Mouse (Mus musculus) lung, adult 2 months (tissue): ENCODE results near the gene Nos2. TPM values are rescaled to one million over a fixed set of nuclear protein-coding genes. Genes with fewer than 3 reads are reported as not detected.

ENCODE experiments used
- DNase-seq: peaks from one replicate; pipeline ENCODE4 v3.0.0; 2022
- H3K4me1 ChIP-seq: fragments of 200-500 bp; 2 replicates; pipeline ENCODE4 v1.6.1; 2011; ENCODE audit warnings: low read length; ENCODE audit not compliant: control insufficient read depth, insufficient read depth
- H3K4me3 ChIP-seq: fragments of 200-500 bp; replicated peaks from 2 replicates; pipeline ENCODE3; 2011; ENCODE audit warnings: low read depth, mild to moderate bottlenecking, control low read depth, low read length; ENCODE audit errors: extremely low read depth
- CTCF ChIP-seq: fragments of 200-500 bp; IDR thresholded peaks from 2 replicates; pipeline ENCODE4 v1.5.1; 2011; ENCODE audit warnings: mild to moderate bottlenecking, low read length, control low read depth; ENCODE audit not compliant: insufficient read depth
- POLR2A ChIP-seq: fragments of 200-500 bp; IDR thresholded peaks from 2 replicates; pipeline ENCODE4 v1.6.1; 2011; ENCODE audit warnings: low read depth, mild to moderate bottlenecking, control low read depth, low read length, borderline replicate concordance; ENCODE audit errors: extremely low read depth
- WGBS: fragments of 180-500 bp; shearing (Covaris S2); methylation state at CpG from one replicate; pipeline ENCODE4 v1.1.7; 2018; 5-methylcytosine and 5-hydroxymethylcytosine counted together
- polyA plus RNA-seq: library from polyadenylated mRNA; depleted of rRNA; stranded (reverse); fragments of >200 nt; gene quantifications from 2 replicates; pipeline ENCODE4 v1.2.3, GENCODE M21; 2012

The Nos2 gene
- polyA plus RNA-seq, 1 experiment: 4.0 TPM

- Histone ChIP-seq H3K4me1 (peaks cover 3% of the 10 kb centered on the region; the same call in 1 of the 2 replicates), H3K4me3 (no peak overlapping the region)
- DNase-seq: no peak
- 65% methylated on average over 17 of the region's 17 CpGs for WGBS
- TF ChIP-seq CTCF (no peak), POLR2A (no peak)
These were observed 53.0 kb downstream of the Nos2 start for GRCm38 (mm10) chr11:78973381-78974150.

DNA sequence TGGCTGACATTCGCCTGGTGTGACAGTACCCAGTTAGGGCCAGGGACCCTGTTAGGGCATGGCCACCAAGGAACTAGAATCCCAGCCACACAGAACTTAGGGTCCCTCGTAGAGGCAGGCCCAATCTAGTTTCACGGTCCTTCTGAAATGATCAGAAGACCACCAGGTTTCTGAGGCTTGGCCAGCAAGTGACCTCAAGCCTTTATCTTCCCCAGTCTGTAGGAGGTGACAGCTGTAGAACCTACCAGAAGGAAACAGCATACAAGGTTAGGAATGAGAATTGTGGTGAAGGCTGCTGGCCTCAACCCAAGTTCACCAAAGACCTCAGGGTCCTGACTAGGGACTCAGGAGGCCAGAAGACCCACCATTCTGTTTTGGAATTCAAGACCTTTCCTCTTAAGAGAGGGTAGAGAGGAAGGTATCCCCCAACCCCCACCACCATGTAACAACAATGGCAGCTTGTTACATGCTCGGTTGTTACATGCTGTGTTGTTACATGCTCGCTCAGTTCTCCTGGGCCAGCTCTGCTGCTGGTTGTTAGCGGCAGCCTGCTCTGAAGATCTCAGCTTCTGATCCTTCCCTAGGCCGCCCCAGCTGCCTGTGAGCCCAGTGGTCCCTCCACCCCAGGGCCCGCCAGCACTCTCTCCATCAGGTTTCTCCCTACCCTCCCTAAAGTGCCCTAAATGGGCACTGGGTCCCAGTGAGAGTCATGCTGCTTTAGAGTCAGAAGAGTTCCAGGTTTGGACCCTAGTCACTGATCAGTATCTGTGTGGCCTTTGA, 56.3 kb downstream of the Nos2 start:
- 86% methylated on average over 8 of the region's 8 CpGs for WGBS
- no peak for TF ChIP-seq POLR2A
- TF ChIP-seq CTCF: no peak
- no peak for DNase-seq

GRCm38 (mm10) chr11:78978176-78979019, 57.8 kb downstream of the Nos2 start:
- Histone ChIP-seq H3K4me1 (peaks cover 18% of the 10 kb centered on the region), H3K4me3 (no peak overlapping the region)
- DNase-seq: no peak
- TF ChIP-seq CTCF (no peak), POLR2A (no peak)
- 76% methylated on average over 12 of the region's 12 CpGs for WGBS

More for the DNA sequence above, 56.3 kb downstream of the Nos2 start:
- H3K4me1 ChIP-seq: peaks cover 9% of the 10 kb centered on the region
- no peak overlapping the region for H3K4me3 ChIP-seq

- WGBS: 61% methylated on average over 4 of the region's 4 CpGs
- no peak overlapping the region for H3K4me3 ChIP-seq
These were observed 59.6 kb downstream of the Nos2 start for GRCm38 (mm10) chr11:78980083-78980634.

DNA sequence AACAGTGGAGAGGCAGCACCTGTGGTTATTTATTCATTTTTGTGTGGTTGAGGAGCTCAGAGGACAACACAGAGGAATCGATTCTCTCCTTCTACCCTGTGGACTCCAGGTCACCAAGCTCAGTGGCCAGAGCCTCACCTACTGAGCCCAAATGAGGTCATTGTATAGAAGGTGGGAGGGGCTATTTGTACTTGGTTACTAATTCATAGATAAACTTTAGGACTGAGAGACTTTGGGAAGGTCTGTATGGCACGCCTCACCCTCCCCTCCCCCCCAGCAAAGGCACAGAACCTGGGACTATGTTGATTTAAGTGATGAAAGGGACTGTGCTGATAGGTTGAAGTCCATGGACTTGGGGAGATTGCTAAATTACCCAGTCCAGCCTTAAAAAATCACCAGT, 61.5 kb downstream of the Nos2 start:
- DNase-seq: no peak
- whole genome bisulfite sequencing: 54% methylated on average over 2 of the region's 2 CpGs
- Histone ChIP-seq H3K4me3 (no peak overlapping the region), H3K4me1 (peaks cover 19% of the 10 kb centered on the region)
- TF ChIP-seq POLR2A: no peak
- TF ChIP-seq CTCF: no peak

More at GRCm38 (mm10) chr11:78980083-78980634, 59.6 kb downstream of the Nos2 start:
- DNase-seq: no peak
- no peak for TF ChIP-seq POLR2A
- TF ChIP-seq CTCF: no peak
- H3K4me1 ChIP-seq: peaks cover 19% of the 10 kb centered on the region

GRCm38 (mm10) chr11:78982513-78983291, 62.1 kb downstream of the Nos2 start:
- Histone ChIP-seq H3K4me3 (peak overlapping the region; percentile 47), H3K4me1 (peaks cover 19% of the 10 kb centered on the region)
- WGBS: 44% methylated on average over 12 of the region's 12 CpGs
- no peak for DNase-seq
- no peak for TF ChIP-seq CTCF
- TF ChIP-seq POLR2A: no peak

DNA sequence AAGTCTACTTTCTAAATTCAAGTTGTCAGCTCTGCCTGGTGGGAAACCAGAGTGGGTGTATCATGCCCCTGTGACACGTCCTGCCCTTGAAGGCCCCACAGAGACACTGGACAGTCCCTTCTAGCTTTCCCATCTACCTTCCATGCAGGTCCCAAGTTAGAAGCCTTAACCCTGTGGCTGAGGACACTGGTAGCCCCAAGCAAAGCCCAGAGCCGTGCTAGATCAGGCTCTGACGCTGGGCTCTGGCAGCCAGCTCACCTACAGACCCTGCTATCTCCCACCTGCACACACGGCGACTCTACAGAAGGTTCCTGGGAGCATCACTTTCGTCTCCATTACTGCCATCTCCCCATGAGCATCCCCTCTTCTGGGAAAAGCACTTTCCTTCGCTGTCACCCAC, 63.0 kb downstream of the Nos2 start:
- H3K4me1 ChIP-seq: peaks cover 19% of the 10 kb centered on the region
- no peak for DNase-seq
- no peak for TF ChIP-seq CTCF
- TF ChIP-seq POLR2A: no peak
- H3K4me3 ChIP-seq: peak overlapping the region; percentile 51
- 52% methylated on average over 7 of the region's 7 CpGs for WGBS

DNA sequence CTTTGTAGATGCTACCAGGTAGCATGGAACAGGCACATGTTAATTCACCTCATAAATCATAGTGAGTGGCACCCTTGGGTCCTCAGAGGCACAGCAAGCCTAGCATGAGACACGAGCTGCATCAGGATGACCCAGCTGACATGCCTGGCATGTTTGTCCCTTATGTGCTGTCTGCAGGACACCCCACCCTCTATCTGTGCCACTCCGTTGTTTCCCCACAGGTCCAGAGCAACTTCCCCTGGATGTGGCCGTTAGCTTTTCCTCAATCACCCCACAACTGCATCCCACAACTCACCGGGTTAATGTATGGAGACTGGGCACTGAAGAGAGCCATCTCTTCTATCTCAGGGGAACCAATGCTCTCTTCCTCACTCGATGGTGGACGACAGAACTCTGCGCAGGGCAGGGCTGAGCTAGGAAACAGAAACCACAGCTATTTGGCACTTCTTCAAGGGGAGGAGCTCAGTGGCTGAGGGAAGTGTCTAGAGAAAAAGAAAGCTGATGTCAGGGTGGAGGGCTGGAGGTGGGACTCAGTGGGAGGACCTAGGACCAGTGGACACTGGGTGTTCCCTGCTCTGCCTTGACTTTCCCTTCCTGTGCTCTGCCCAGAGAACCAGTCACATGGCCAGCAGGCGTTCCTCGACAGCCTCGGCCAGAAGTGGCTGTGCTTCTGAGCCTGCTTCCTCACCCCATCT, 64.0 kb downstream of the Nos2 start, which contains the start of gene Lgals9:
Gene Lgals9 (minus strand): TSS at position 464 of the 695 bp plus-strand sequence.
- TF ChIP-seq POLR2A: peak; percentile 93
- TF ChIP-seq CTCF: no peak
- 5% methylated on average over 10 of the region's 10 CpGs for WGBS
- peak; percentile 70 for DNase-seq

More for the DNA sequence above, 64.0 kb downstream of the Nos2 start, which contains the start of gene Lgals9:
- peak within 1 kb of the TSS; percentile 79 for H3K4me3 ChIP-seq
- peaks cover 19% of the 10 kb centered on the region for H3K4me1 ChIP-seq
